Mouse (Mus musculus): Measurements from ENCODE around the gene Slc38a10. TPM values are rescaled to one million over a fixed set of nuclear protein-coding genes. Genes with fewer than 3 reads are reported as not detected.

Gene Slc38a10
- total and polyA plus RNA-seq, 2 experiments from 2014 or later, result 97.0 to 147 TPM

DNA sequence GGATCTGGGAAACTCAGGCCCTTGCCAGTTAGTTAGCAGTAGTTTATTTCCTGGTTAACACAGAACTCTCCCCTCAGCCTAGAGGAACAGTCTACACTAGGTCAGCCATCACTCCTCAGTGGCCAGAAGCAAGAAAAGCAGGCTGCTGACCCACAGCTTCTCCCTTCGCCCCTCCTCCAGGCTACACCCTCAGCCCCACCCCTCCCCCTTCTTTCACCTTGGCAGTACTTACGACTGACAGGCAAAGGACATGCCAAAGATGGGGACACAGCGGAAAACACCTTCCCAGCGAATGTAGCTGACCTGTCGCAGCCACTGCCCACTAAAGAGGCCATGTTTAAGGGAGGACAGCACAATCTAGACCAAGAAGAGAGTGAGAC, 13.5 kb downstream of the Slc38a10 start:
- ATAC-seq (no peak), DNase-seq (no peak)
- H3K27me3 ChIP-seq (ENCODE audit: insufficient read depth, low read length), result no peaks in the 10 kb centered on the region
- H3K9ac ChIP-seq, result no peak overlapping the region
- no peak overlapping the region for H3K27ac ChIP-seq (ENCODE audit: low read depth, low read length)
- no peaks in the 10 kb centered on the region for H3K4me1 ChIP-seq (ENCODE audit: insufficient read depth)
- no peak for TF ChIP-seq CTCF (IDR thresholded peaks at IDR 0.05; ENCODE audit: low read depth)
- WGBS, result 57% methylated on average over 5 of the region's 5 CpGs
- H3K4me3 ChIP-seq (ENCODE audit: low read depth, low read length), result no peak overlapping the region
- H3K4me2 ChIP-seq (ENCODE audit: low read depth), result no peak overlapping the region
- H3K9me3 ChIP-seq (ENCODE audit: low read length), result no peaks in the 10 kb centered on the region
- H3K36me3 ChIP-seq (ENCODE audit: insufficient read depth), result peaks cover 26% of the 10 kb centered on the region

GRCm38 (mm10) chr11:120136796-120137624, 14.1 kb downstream of the Slc38a10 start:
- Histone ChIP-seq H3K27me3 (ENCODE audit: insufficient read depth, low read length) (no peaks in the 10 kb centered on the region), H3K4me2 (ENCODE audit: low read depth) (no peak overlapping the region), H3K9ac (no peak overlapping the region), H3K4me3 (ENCODE audit: low read depth, low read length) (no peak overlapping the region), H3K4me1 (ENCODE audit: insufficient read depth) (no peaks in the 10 kb centered on the region), H3K9me3 (ENCODE audit: low read length) (no peaks in the 10 kb centered on the region), H3K36me3 (ENCODE audit: insufficient read depth) (peaks cover 33% of the 10 kb centered on the region), H3K27ac (ENCODE audit: low read depth, low read length) (no peak overlapping the region)
- TF ChIP-seq CTCF (IDR thresholded peaks at IDR 0.05; ENCODE audit: low read depth), result no peak
- peak; percentile 79 for ATAC-seq
- 50% methylated on average over 23 of the region's 23 CpGs for WGBS
- peak; percentile 49 for DNase-seq

GRCm38 (mm10) chr11:120136195-120136594, 15.0 kb downstream of the Slc38a10 start:
- ATAC-seq (no peak), DNase-seq (no peak)
- no peak for TF ChIP-seq CTCF (IDR thresholded peaks at IDR 0.05; ENCODE audit: low read depth)
- H3K4me2 ChIP-seq (ENCODE audit: low read depth), result no peak overlapping the region
- no peak overlapping the region for H3K27ac ChIP-seq (ENCODE audit: low read depth, low read length)
- H3K36me3 ChIP-seq (ENCODE audit: insufficient read depth), result peaks cover 41% of the 10 kb centered on the region
- H3K27me3 ChIP-seq (ENCODE audit: insufficient read depth, low read length), result no peaks in the 10 kb centered on the region
- H3K4me1 ChIP-seq (ENCODE audit: insufficient read depth), result no peaks in the 10 kb centered on the region
- WGBS, result 75% methylated on average over 8 of the region's 8 CpGs
- no peaks in the 10 kb centered on the region for H3K9me3 ChIP-seq (ENCODE audit: low read length)
- no peak overlapping the region for H3K9ac ChIP-seq
- H3K4me3 ChIP-seq (ENCODE audit: low read depth, low read length), result no peak overlapping the region

GRCm38 (mm10) chr11:120134847-120135530, 16.2 kb downstream of the Slc38a10 start:
- WGBS, result 92% methylated on average over 9 of the region's 9 CpGs
- no peak overlapping the region for H3K4me2 ChIP-seq (ENCODE audit: low read depth)
- no peak for DNase-seq
- H3K9me3 ChIP-seq (ENCODE audit: low read length), result no peaks in the 10 kb centered on the region
- no peaks in the 10 kb centered on the region for H3K27me3 ChIP-seq (ENCODE audit: insufficient read depth, low read length)
- H3K4me1 ChIP-seq (ENCODE audit: insufficient read depth), result no peaks in the 10 kb centered on the region
- no peak overlapping the region for H3K27ac ChIP-seq (ENCODE audit: low read depth, low read length)
- no peak for TF ChIP-seq CTCF (IDR thresholded peaks at IDR 0.05; ENCODE audit: low read depth)
- no peak for ATAC-seq
- H3K4me3 ChIP-seq (ENCODE audit: low read depth, low read length), result no peak overlapping the region
- H3K36me3 ChIP-seq (ENCODE audit: insufficient read depth), result peaks cover 45% of the 10 kb centered on the region
- no peak overlapping the region for H3K9ac ChIP-seq

DNA sequence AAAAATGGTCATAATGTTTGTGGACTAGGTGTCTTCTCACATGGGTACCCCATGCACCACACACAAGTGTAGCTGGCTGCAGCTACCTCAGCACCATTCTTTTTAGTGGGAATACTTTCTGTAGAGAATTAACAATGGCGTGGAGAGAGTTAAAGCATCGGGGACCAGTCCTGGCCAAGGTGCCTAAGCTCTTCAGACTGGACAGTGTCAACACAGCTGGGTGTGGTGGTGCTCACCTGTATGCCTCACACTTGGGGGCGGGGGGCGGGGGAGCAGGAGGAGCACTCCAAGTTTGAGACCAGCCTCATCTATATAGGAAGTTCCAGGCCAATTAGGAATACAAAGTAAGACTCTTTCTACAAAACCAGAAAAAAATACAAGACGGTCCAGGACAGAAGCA, 17.0 kb downstream of the Slc38a10 start:
- no peak for TF ChIP-seq CTCF (IDR thresholded peaks at IDR 0.05; ENCODE audit: low read depth)
- no peak overlapping the region for H3K9ac ChIP-seq
- H3K27ac ChIP-seq (ENCODE audit: low read depth, low read length), result no peak overlapping the region
- H3K27me3 ChIP-seq (ENCODE audit: insufficient read depth, low read length), result no peaks in the 10 kb centered on the region
- ATAC-seq (no peak), DNase-seq (no peak)
- no peaks in the 10 kb centered on the region for H3K9me3 ChIP-seq (ENCODE audit: low read length)
- 94% methylated on average over 5 of the region's 5 CpGs for WGBS
- H3K36me3 ChIP-seq (ENCODE audit: insufficient read depth), result peaks cover 42% of the 10 kb centered on the region
- no peaks in the 10 kb centered on the region for H3K4me1 ChIP-seq (ENCODE audit: insufficient read depth)
- H3K4me2 ChIP-seq (ENCODE audit: low read depth), result no peak overlapping the region
- H3K4me3 ChIP-seq (ENCODE audit: low read depth, low read length), result no peak overlapping the region

- no peak for TF ChIP-seq CTCF (IDR thresholded peaks at IDR 0.05; ENCODE audit: low read depth)
- ATAC-seq (no peak), DNase-seq (no peak)
- Histone ChIP-seq H3K36me3 (ENCODE audit: insufficient read depth) (peaks cover 49% of the 10 kb centered on the region), H3K4me2 (ENCODE audit: low read depth) (no peak overlapping the region), H3K4me1 (ENCODE audit: insufficient read depth) (no peaks in the 10 kb centered on the region), H3K9me3 (ENCODE audit: low read length) (no peaks in the 10 kb centered on the region), H3K9ac (no peak overlapping the region), H3K4me3 (ENCODE audit: low read depth, low read length) (no peak overlapping the region), H3K27me3 (ENCODE audit: insufficient read depth, low read length) (no peaks in the 10 kb centered on the region), H3K27ac (ENCODE audit: low read depth, low read length) (no peak overlapping the region)
- 75% methylated on average over 7 of the region's 7 CpGs for WGBS
Observed at GRCm38 (mm10) chr11:120129281-120129680, 21.9 kb downstream of the Slc38a10 start.

- H3K9ac ChIP-seq, result no peak overlapping the region
- no peak for ATAC-seq
- H3K27ac ChIP-seq (ENCODE audit: low read depth, low read length), result no peak overlapping the region
- no peak overlapping the region for H3K4me3 ChIP-seq (ENCODE audit: low read depth, low read length)
- no peak for DNase-seq
- 81% methylated on average over 2 of the region's 2 CpGs for WGBS
- no peaks in the 10 kb centered on the region for H3K27me3 ChIP-seq (ENCODE audit: insufficient read depth, low read length)
- H3K9me3 ChIP-seq (ENCODE audit: low read length), result no peaks in the 10 kb centered on the region
- TF ChIP-seq CTCF (IDR thresholded peaks at IDR 0.05; ENCODE audit: low read depth), result peak; percentile 12; the same call in 1 of the 2 replicates
- H3K4me1 ChIP-seq (ENCODE audit: insufficient read depth), result no peaks in the 10 kb centered on the region
- H3K4me2 ChIP-seq (ENCODE audit: low read depth), result no peak overlapping the region
- peaks cover 38% of the 10 kb centered on the region for H3K36me3 ChIP-seq (ENCODE audit: insufficient read depth)
Observed at GRCm38 (mm10) chr11:120126845-120127244, 24.3 kb downstream of the Slc38a10 start.
